Mouse (Mus musculus): Measurements from ENCODE around the gene Fbxl8. TPM values are rescaled to one million over a fixed set of nuclear protein-coding genes. Genes with fewer than 3 reads are reported as not detected.
A peak's percentile ranks its signal among the peaks of the same experiment; 100 is the strongest.

The Fbxl8 gene
- polyA plus RNA-seq, 1 experiment from 2014 or later: 0.96 TPM

GRCm38 (mm10) chr8:105276292-105277120 lies 12.1 kb downstream of the Fbxl8 start:
- peak overlapping the region; percentile 59 for H3K9ac ChIP-seq (replicated peaks; ENCODE audit: low read depth, low read length)
- peak overlapping the region; percentile 46 for H3K4me3 ChIP-seq (replicated peaks; ENCODE audit: low read length)
- no peak overlapping the region for H3K27ac ChIP-seq (ENCODE audit: low read length)
- 0 out of 2 replicates have a peak, but pooled peaks cover 3% of the 10 kb centered on the region for H3K36me3 ChIP-seq (ENCODE audit: control insufficient read depth, insufficient read depth)
- WGBS: 2% methylated on average over 23 of the region's 30 CpGs
- H3K4me2 ChIP-seq (ENCODE audit: low read length): peak overlapping the region; percentile 86
- H3K4me1 ChIP-seq (replicated peaks; ENCODE audit: control insufficient read depth, insufficient read depth, low read length): peaks cover 21% of the 10 kb centered on the region
- ATAC-seq: peak; percentile 56
- peaks cover 61% of the 10 kb centered on the region for H3K27me3 ChIP-seq (replicated peaks; ENCODE audit: control insufficient read depth, insufficient read depth, low read length)
- no peaks in the 10 kb centered on the region for H3K9me3 ChIP-seq (ENCODE audit: control insufficient read depth, low read length)

- H3K9ac ChIP-seq (replicated peaks; ENCODE audit: low read depth, low read length): no peak overlapping the region; the same call in 1 of the 2 replicates
- peak overlapping the region; percentile 15 for H3K4me3 ChIP-seq (replicated peaks; ENCODE audit: low read length)
- WGBS: under 1% methylated on average over 24 of the region's 28 CpGs
- no peaks in the 10 kb centered on the region for H3K9me3 ChIP-seq (ENCODE audit: control insufficient read depth, low read length)
- no peak overlapping the region for H3K27ac ChIP-seq (ENCODE audit: low read length)
- peaks cover 21% of the 10 kb centered on the region for H3K4me1 ChIP-seq (replicated peaks; ENCODE audit: control insufficient read depth, insufficient read depth, low read length)
- H3K4me2 ChIP-seq (ENCODE audit: low read length): peak overlapping the region; percentile 52
- H3K27me3 ChIP-seq (replicated peaks; ENCODE audit: control insufficient read depth, insufficient read depth, low read length): peaks cover 41% of the 10 kb centered on the region
- peak; percentile 61 for ATAC-seq
- H3K36me3 ChIP-seq (ENCODE audit: control insufficient read depth, insufficient read depth): peaks cover 10% of the 10 kb centered on the region; the same call in 1 of the 2 replicates
These were observed 14.5 kb downstream of the Fbxl8 start for GRCm38 (mm10) chr8:105278911-105279334.

- Histone ChIP-seq H3K27ac (ENCODE audit: low read length) (no peak overlapping the region), H3K4me3 (replicated peaks; ENCODE audit: low read length) (no peak overlapping the region), H3K27me3 (replicated peaks; ENCODE audit: control insufficient read depth, insufficient read depth, low read length) (peaks cover 28% of the 10 kb centered on the region), H3K4me2 (ENCODE audit: low read length) (no peak overlapping the region), H3K4me1 (replicated peaks; ENCODE audit: control insufficient read depth, insufficient read depth, low read length) (peaks cover 23% of the 10 kb centered on the region), H3K9me3 (ENCODE audit: control insufficient read depth, low read length) (no peaks in the 10 kb centered on the region), H3K9ac (replicated peaks; ENCODE audit: low read depth, low read length) (no peak overlapping the region), H3K36me3 (ENCODE audit: control insufficient read depth, insufficient read depth) (peaks cover 10% of the 10 kb centered on the region; the same call in 1 of the 2 replicates)
- no peak for ATAC-seq
- 73% methylated on average over 3 of the region's 3 CpGs for WGBS
These were observed 16.1 kb downstream of the Fbxl8 start for GRCm38 (mm10) chr8:105280567-105280966.

- WGBS: 91% methylated on average over 12 of the region's 12 CpGs
- no peak for ATAC-seq
- H3K27me3 ChIP-seq (replicated peaks; ENCODE audit: control insufficient read depth, insufficient read depth, low read length): peaks cover 18% of the 10 kb centered on the region
- peaks cover 10% of the 10 kb centered on the region; the same call in 1 of the 2 replicates for H3K36me3 ChIP-seq (ENCODE audit: control insufficient read depth, insufficient read depth)
- peaks cover 26% of the 10 kb centered on the region for H3K4me1 ChIP-seq (replicated peaks; ENCODE audit: control insufficient read depth, insufficient read depth, low read length)
- H3K27ac ChIP-seq (ENCODE audit: low read length): no peak overlapping the region
- H3K4me3 ChIP-seq (replicated peaks; ENCODE audit: low read length): no peak overlapping the region
- no peaks in the 10 kb centered on the region for H3K9me3 ChIP-seq (ENCODE audit: control insufficient read depth, low read length)
- H3K9ac ChIP-seq (replicated peaks; ENCODE audit: low read depth, low read length): no peak overlapping the region
- H3K4me2 ChIP-seq (ENCODE audit: low read length): no peak overlapping the region
These were observed 17.4 kb downstream of the Fbxl8 start for GRCm38 (mm10) chr8:105281821-105282220.

GRCm38 (mm10) chr8:105282239-105282638 lies 17.8 kb downstream of the Fbxl8 start:
- H3K4me2 ChIP-seq (ENCODE audit: low read length): no peak overlapping the region

GRCm38 (mm10) chr8:105283074-105283473 lies 18.6 kb downstream of the Fbxl8 start:
- 19% methylated on average over 23 of the region's 23 CpGs for WGBS
- H3K4me3 ChIP-seq (replicated peaks; ENCODE audit: low read length): no peak overlapping the region
- 0 out of 2 replicates have a peak, but pooled peaks have one; percentile 8 for ATAC-seq
- H3K27me3 ChIP-seq (replicated peaks; ENCODE audit: control insufficient read depth, insufficient read depth, low read length): peaks cover 7% of the 10 kb centered on the region
- no peak overlapping the region for H3K9ac ChIP-seq (replicated peaks; ENCODE audit: low read depth, low read length)
- H3K36me3 ChIP-seq (ENCODE audit: control insufficient read depth, insufficient read depth): peaks cover 10% of the 10 kb centered on the region; the same call in 1 of the 2 replicates
- H3K4me2 ChIP-seq (ENCODE audit: low read length): no peak overlapping the region
- H3K27ac ChIP-seq (ENCODE audit: low read length): no peak overlapping the region
- H3K4me1 ChIP-seq (replicated peaks; ENCODE audit: control insufficient read depth, insufficient read depth, low read length): peaks cover 38% of the 10 kb centered on the region
- H3K9me3 ChIP-seq (ENCODE audit: control insufficient read depth, low read length): no peaks in the 10 kb centered on the region

More at GRCm38 (mm10) chr8:105282239-105282638, 17.8 kb downstream of the Fbxl8 start:
- no peak overlapping the region for H3K27ac ChIP-seq (ENCODE audit: low read length)
- H3K27me3 ChIP-seq (replicated peaks; ENCODE audit: control insufficient read depth, insufficient read depth, low read length): peaks cover 14% of the 10 kb centered on the region
- peaks cover 10% of the 10 kb centered on the region; the same call in 1 of the 2 replicates for H3K36me3 ChIP-seq (ENCODE audit: control insufficient read depth, insufficient read depth)
- no peak for ATAC-seq
- peaks cover 30% of the 10 kb centered on the region for H3K4me1 ChIP-seq (replicated peaks; ENCODE audit: control insufficient read depth, insufficient read depth, low read length)
- no peak overlapping the region for H3K4me3 ChIP-seq (replicated peaks; ENCODE audit: low read length)
- no peaks in the 10 kb centered on the region for H3K9me3 ChIP-seq (ENCODE audit: control insufficient read depth, low read length)
- H3K9ac ChIP-seq (replicated peaks; ENCODE audit: low read depth, low read length): no peak overlapping the region
- WGBS: 97% methylated on average over 4 of the region's 4 CpGs

- peaks cover 46% of the 10 kb centered on the region for H3K4me1 ChIP-seq (replicated peaks; ENCODE audit: control insufficient read depth, insufficient read depth, low read length)
- H3K9ac ChIP-seq (replicated peaks; ENCODE audit: low read depth, low read length): no peak overlapping the region
- no peak overlapping the region for H3K4me3 ChIP-seq (replicated peaks; ENCODE audit: low read length)
- H3K9me3 ChIP-seq (ENCODE audit: control insufficient read depth, low read length): no peaks in the 10 kb centered on the region
- no peaks in the 10 kb centered on the region for H3K27me3 ChIP-seq (replicated peaks; ENCODE audit: control insufficient read depth, insufficient read depth, low read length)
- H3K36me3 ChIP-seq (ENCODE audit: control insufficient read depth, insufficient read depth): peaks cover 8% of the 10 kb centered on the region; the same call in 1 of the 2 replicates
- no peak for ATAC-seq
- WGBS: 46% methylated on average over 12 of the region's 12 CpGs
- H3K27ac ChIP-seq (ENCODE audit: low read length): no peak overlapping the region
- no peak overlapping the region for H3K4me2 ChIP-seq (ENCODE audit: low read length)
These were observed 21.1 kb downstream of the Fbxl8 start for GRCm38 (mm10) chr8:105285514-105285913.

GRCm38 (mm10) chr8:105286907-105287306 lies 22.5 kb downstream of the Fbxl8 start:
- Histone ChIP-seq H3K9ac (replicated peaks; ENCODE audit: low read depth, low read length) (no peak overlapping the region), H3K36me3 (ENCODE audit: control insufficient read depth, insufficient read depth) (peaks cover 7% of the 10 kb centered on the region; the same call in 1 of the 2 replicates), H3K27me3 (replicated peaks; ENCODE audit: control insufficient read depth, insufficient read depth, low read length) (no peaks in the 10 kb centered on the region), H3K27ac (ENCODE audit: low read length) (no peak overlapping the region), H3K4me3 (replicated peaks; ENCODE audit: low read length) (no peak overlapping the region), H3K4me2 (ENCODE audit: low read length) (peak overlapping the region; percentile 84), H3K9me3 (ENCODE audit: control insufficient read depth, low read length) (no peaks in the 10 kb centered on the region), H3K4me1 (replicated peaks; ENCODE audit: control insufficient read depth, insufficient read depth, low read length) (peaks cover 50% of the 10 kb centered on the region)
- ATAC-seq: no peak
- WGBS: 89% methylated on average over 4 of the region's 4 CpGs

GRCm38 (mm10) chr8:105288231-105288630 lies 23.8 kb downstream of the Fbxl8 start:
- WGBS: 80% methylated on average over 5 of the region's 5 CpGs
- Histone ChIP-seq H3K4me3 (replicated peaks; ENCODE audit: low read length) (peak overlapping the region; percentile 61), H3K36me3 (ENCODE audit: control insufficient read depth, insufficient read depth) (no peaks in the 10 kb centered on the region), H3K4me1 (replicated peaks; ENCODE audit: control insufficient read depth, insufficient read depth, low read length) (peaks cover 50% of the 10 kb centered on the region), H3K4me2 (ENCODE audit: low read length) (peak overlapping the region; percentile 84), H3K27me3 (replicated peaks; ENCODE audit: control insufficient read depth, insufficient read depth, low read length) (no peaks in the 10 kb centered on the region), H3K9me3 (ENCODE audit: control insufficient read depth, low read length) (no peaks in the 10 kb centered on the region), H3K27ac (ENCODE audit: low read length) (peak overlapping the region; percentile 91; the same call in 1 of the 2 replicates), H3K9ac (replicated peaks; ENCODE audit: low read depth, low read length) (peak overlapping the region; percentile 59)
- no peak for ATAC-seq

Data from forebrain, embryonic 16.5 days (tissue).